Mouse (Mus musculus) limb, embryonic 15.5 days (tissue): ENCODE data around the gene A430033K04Rik. TPM values are rescaled to one million over a fixed set of nuclear protein-coding genes. Genes with fewer than 3 reads are reported as not detected.

Experiments
- ATAC-seq: fragments of 200-750 bp; cut with Nextera tagmentation; 2 replicates; pipeline ENCODE4 v1.8.0; 2017; ENCODE audit warnings: low read depth, moderate TSS enrichment; ENCODE audit not compliant: insufficient number of reproducible peaks, low FRiP score, low TSS enrichment
- H3K27ac ChIP-seq: fragments of 300-500 bp; sonication (generic); 2 replicates; pipeline ENCODE4 v1.5.1; 2015; ENCODE audit warnings: moderate library complexity, mild to moderate bottlenecking, inconsistent platforms
- H3K27me3 ChIP-seq: fragments of 300-500 bp; sonication (generic); 2 replicates; pipeline ENCODE4 v1.6.1; 2015; ENCODE audit warnings: inconsistent platforms
- H3K36me3 ChIP-seq: fragments of 300-500 bp; sonication (generic); 2 replicates; pipeline ENCODE4 v1.6.1; 2015; ENCODE audit warnings: inconsistent platforms
- H3K4me1 ChIP-seq: fragments of 300-500 bp; sonication (generic); 2 replicates; pipeline ENCODE4 v1.6.1; 2015; ENCODE audit warnings: inconsistent platforms
- H3K4me2 ChIP-seq: fragments of 300-500 bp; sonication (generic); 2 replicates; pipeline ENCODE4 v1.6.1; 2015; ENCODE audit warnings: mild to moderate bottlenecking, inconsistent platforms
- H3K4me3 ChIP-seq: fragments of 300-500 bp; sonication (generic); 2 replicates; pipeline ENCODE4 v1.5.1; 2015; ENCODE audit warnings: mild to moderate bottlenecking, inconsistent platforms
- H3K9ac ChIP-seq: fragments of 300-500 bp; sonication (generic); 2 replicates; pipeline ENCODE4 v1.6.1; 2015; ENCODE audit warnings: inconsistent platforms
- H3K9me3 ChIP-seq: fragments of 300-500 bp; sonication (generic); 2 replicates; pipeline ENCODE4 v1.6.1; 2016; ENCODE audit warnings: inconsistent platforms
- WGBS: fragments of 180-500 bp; shearing (Covaris S2); methylation state at CpG from one replicate; pipeline ENCODE4 v1.1.7; 2015; 5-methylcytosine and 5-hydroxymethylcytosine counted together
- polyA plus RNA-seq: library from polyadenylated mRNA; unstranded; fragments of >200 nt; fragmentation: Nextera tagmentation; extraction: Ambion mirVana; gene quantifications from 2 replicates; pipeline ENCODE4 v1.2.1, GENCODE M21; 2015

Gene A430033K04Rik
- polyA plus RNA-seq, result 15.4 and 17.0 TPM in 2 replicates

- H3K4me2 ChIP-seq, result peak within 1 kb of the TSS; percentile 56
- peak; percentile 94 for ATAC-seq
- peak within 1 kb of the TSS; percentile 89 for H3K4me3 ChIP-seq
- peaks cover 5% of the 10 kb centered on the region for H3K36me3 ChIP-seq
- H3K9me3 ChIP-seq, result no peaks in the 10 kb centered on the region
- under 1% methylated on average over 30 of the region's 30 CpGs for WGBS
- H3K4me1 ChIP-seq, result peaks cover 14% of the 10 kb centered on the region
- peak within 1 kb of the TSS; percentile 82 for H3K9ac ChIP-seq
- H3K27me3 ChIP-seq, result no peaks in the 10 kb centered on the region
- H3K27ac ChIP-seq, result peak within 1 kb of the TSS; percentile 95
These were observed at the start of gene A430033K04Rik for GRCm38 (mm10) chr5:138622645-138623477. A430033K04Rik (plus strand) TSS chr5:138622859.

- H3K4me3 ChIP-seq, result no peak overlapping the region
- H3K4me1 ChIP-seq, result no peaks in the 10 kb centered on the region
- no peak overlapping the region for H3K9ac ChIP-seq
- H3K4me2 ChIP-seq, result no peak overlapping the region
- H3K27me3 ChIP-seq, result no peaks in the 10 kb centered on the region
- H3K9me3 ChIP-seq, result no peaks in the 10 kb centered on the region
- ATAC-seq, result no peak
- H3K36me3 ChIP-seq, result no peaks in the 10 kb centered on the region
- no peak overlapping the region for H3K27ac ChIP-seq
- WGBS, result 85% methylated on average over 6 of the region's 6 CpGs
These were observed 35.3 kb upstream of the A430033K04Rik start for GRCm38 (mm10) chr5:138587396-138587795.

- Histone ChIP-seq H3K9me3 (peaks cover 32% of the 10 kb centered on the region), H3K27me3 (no peaks in the 10 kb centered on the region), H3K36me3 (peaks cover 49% of the 10 kb centered on the region), H3K4me3 (peak overlapping the region; percentile 86), H3K4me2 (0 out of 2 replicates have a peak overlapping the region, but pooled peaks have one; percentile 34), H3K27ac (no peak overlapping the region), H3K4me1 (peaks cover 4% of the 10 kb centered on the region; the same call in 1 of the 2 replicates), H3K9ac (no peak overlapping the region)
- 97% methylated on average over 1 of the region's 1 CpGs for WGBS
- no peak for ATAC-seq
These were observed 4.3 kb upstream of the A430033K04Rik start for GRCm38 (mm10) chr5:138618353-138618752.

GRCm38 (mm10) chr5:138619211-138620128, 3.2 kb upstream of the A430033K04Rik start, which contains the start of gene Zfp68:
Zfp68 (minus strand) TSS chr5:138619761.
- H3K9me3 ChIP-seq, result peaks cover 25% of the 10 kb centered on the region
- no peaks in the 10 kb centered on the region for H3K27me3 ChIP-seq
- H3K4me2 ChIP-seq, result peak within 1 kb of the TSS; percentile 39
- peak within 1 kb of the TSS; percentile 95 for H3K9ac ChIP-seq
- peaks cover 10% of the 10 kb centered on the region for H3K4me1 ChIP-seq
- peaks cover 38% of the 10 kb centered on the region for H3K36me3 ChIP-seq
- ATAC-seq, result peak; percentile 96
- H3K27ac ChIP-seq, result peak within 1 kb of the TSS; percentile 99
- under 1% methylated on average over 43 of the region's 43 CpGs for WGBS
- peak within 1 kb of the TSS; percentile 86 for H3K4me3 ChIP-seq

GRCm38 (mm10) chr5:138620836-138621235, 1.8 kb upstream of the A430033K04Rik start:
- Histone ChIP-seq H3K9me3 (peaks cover 13% of the 10 kb centered on the region), H3K4me3 (no peak overlapping the region), H3K27ac (no peak overlapping the region), H3K9ac (no peak overlapping the region), H3K4me2 (no peak overlapping the region), H3K36me3 (peaks cover 24% of the 10 kb centered on the region), H3K27me3 (no peaks in the 10 kb centered on the region), H3K4me1 (peaks cover 14% of the 10 kb centered on the region)
- WGBS, result 79% methylated on average over 5 of the region's 5 CpGs
- no peak for ATAC-seq

GRCm38 (mm10) chr5:138623478-138623875, 818 bp downstream of the A430033K04Rik start:
- no peaks in the 10 kb centered on the region for H3K36me3 ChIP-seq
- peak overlapping the region; percentile 89 for H3K4me3 ChIP-seq
- no peak for ATAC-seq
- H3K9me3 ChIP-seq, result no peaks in the 10 kb centered on the region
- peak overlapping the region; percentile 95; the same call in 1 of the 2 replicates for H3K27ac ChIP-seq
- no peaks in the 10 kb centered on the region for H3K27me3 ChIP-seq
- 7% methylated on average over 3 of the region's 3 CpGs for WGBS
- peak overlapping the region; percentile 82 for H3K9ac ChIP-seq
- peak overlapping the region; percentile 56 for H3K4me2 ChIP-seq
- H3K4me1 ChIP-seq, result peaks cover 11% of the 10 kb centered on the region

- H3K27ac ChIP-seq, result no peak overlapping the region
- peaks cover 46% of the 10 kb centered on the region for H3K36me3 ChIP-seq
- no peak overlapping the region for H3K4me3 ChIP-seq
- H3K4me1 ChIP-seq, result no peaks in the 10 kb centered on the region
- no peak overlapping the region for H3K4me2 ChIP-seq
- no peak overlapping the region for H3K9ac ChIP-seq
- 94% methylated on average over 2 of the region's 2 CpGs for WGBS
- no peaks in the 10 kb centered on the region for H3K9me3 ChIP-seq
- no peaks in the 10 kb centered on the region for H3K27me3 ChIP-seq
- no peak for ATAC-seq
These were observed 13.8 kb downstream of the A430033K04Rik start for GRCm38 (mm10) chr5:138636486-138636885.

GRCm38 (mm10) chr5:138641081-138641480, 18.4 kb downstream of the A430033K04Rik start:
- no peak overlapping the region for H3K9ac ChIP-seq
- no peak overlapping the region for H3K4me3 ChIP-seq
- no peak overlapping the region for H3K27ac ChIP-seq
- 83% methylated on average over 3 of the region's 3 CpGs for WGBS
- peaks cover 61% of the 10 kb centered on the region for H3K36me3 ChIP-seq
- no peaks in the 10 kb centered on the region for H3K27me3 ChIP-seq
- no peaks in the 10 kb centered on the region for H3K9me3 ChIP-seq
- no peak overlapping the region for H3K4me2 ChIP-seq
- ATAC-seq, result no peak
- no peaks in the 10 kb centered on the region for H3K4me1 ChIP-seq

- no peak overlapping the region for H3K4me3 ChIP-seq
- 93% methylated on average over 3 of the region's 3 CpGs for WGBS
- no peak overlapping the region for H3K9ac ChIP-seq
- H3K36me3 ChIP-seq, result peaks cover 65% of the 10 kb centered on the region
- no peaks in the 10 kb centered on the region for H3K4me1 ChIP-seq
- H3K27me3 ChIP-seq, result no peaks in the 10 kb centered on the region
- H3K9me3 ChIP-seq, result no peaks in the 10 kb centered on the region
- ATAC-seq, result no peak
- no peak overlapping the region for H3K4me2 ChIP-seq
- H3K27ac ChIP-seq, result no peak overlapping the region
These were observed 19.1 kb downstream of the A430033K04Rik start for GRCm38 (mm10) chr5:138641761-138642160.

- H3K4me1 ChIP-seq, result no peaks in the 10 kb centered on the region
- H3K27ac ChIP-seq, result no peak overlapping the region
- ATAC-seq, result no peak
- H3K9me3 ChIP-seq, result no peaks in the 10 kb centered on the region
- no peak overlapping the region for H3K4me3 ChIP-seq
- WGBS, result 94% methylated on average over 1 of the region's 1 CpGs
- no peaks in the 10 kb centered on the region for H3K27me3 ChIP-seq
- no peak overlapping the region for H3K4me2 ChIP-seq
- no peak overlapping the region for H3K9ac ChIP-seq
- peaks cover 31% of the 10 kb centered on the region for H3K36me3 ChIP-seq
These were observed 30.3 kb downstream of the A430033K04Rik start for GRCm38 (mm10) chr5:138652911-138653310.

- H3K36me3 ChIP-seq, result peaks cover 12% of the 10 kb centered on the region; the same call in 1 of the 2 replicates
- no peak overlapping the region for H3K9ac ChIP-seq
- WGBS, result 20% methylated on average over 2 of the region's 2 CpGs
- H3K27me3 ChIP-seq, result no peaks in the 10 kb centered on the region
- H3K4me3 ChIP-seq, result no peak overlapping the region
- no peak overlapping the region for H3K4me2 ChIP-seq
- ATAC-seq, result 0 out of 2 replicates have a peak, but pooled peaks have one; percentile 63
- no peak overlapping the region for H3K27ac ChIP-seq
- H3K9me3 ChIP-seq, result no peaks in the 10 kb centered on the region
- no peaks in the 10 kb centered on the region for H3K4me1 ChIP-seq
These were observed 34.0 kb downstream of the A430033K04Rik start for GRCm38 (mm10) chr5:138656477-138657156.
